Mouse (Mus musculus) CD4-positive helper T cell, adult 2 months (primary cell): ENCODE measurements around the gene B4galt2.
A peak's percentile ranks its signal among the peaks of the same experiment; 100 is the strongest.

ENCODE experiments used
- DNase-seq: peaks from one replicate; pipeline ENCODE4 v3.0.0-alpha.2; 2012; ENCODE audit warnings: low read depth, missing footprints, low spot score

The B4galt2 gene

GRCm38 (mm10) chr4:117835531-117836111 is 47.7 kb downstream of the B4galt2 start:
- peak; percentile 56 for DNase-seq

GRCm38 (mm10) chr4:117834845-117835530 is 48.3 kb downstream of the B4galt2 start:
- peak; percentile 46 for DNase-seq

GRCm38 (mm10) chr4:117834457-117834844 is 48.8 kb downstream of the B4galt2 start, which contains the start of gene Slc6a9:
TSS of gene Slc6a9 (plus strand) at chr4:117834506.
- DNase-seq = no peak

GRCm38 (mm10) chr4:117831920-117832691 is 51.2 kb downstream of the B4galt2 start:
- no peak for DNase-seq

GRCm38 (mm10) chr4:117831499-117831898 is 51.8 kb downstream of the B4galt2 start:
- no peak for DNase-seq

GRCm38 (mm10) chr4:117830801-117831200 is 52.5 kb downstream of the B4galt2 start:
- DNase-seq = no peak

- no peak for DNase-seq
Observed at GRCm38 (mm10) chr4:117830124-117830551, 53.1 kb downstream of the B4galt2 start.

- DNase-seq = no peak
Observed at GRCm38 (mm10) chr4:117829260-117830123, 53.8 kb downstream of the B4galt2 start.

GRCm38 (mm10) chr4:117828572-117829145 is 54.6 kb downstream of the B4galt2 start:
- no peak for DNase-seq
